Mouse (Mus musculus) ES-Bruce4 (cell line): ENCODE data around the gene Tex14. TPM values are rescaled to one million over a fixed set of nuclear protein-coding genes. Genes with fewer than 3 reads are reported as not detected.
"Not testable (repeated sequence)": the region's sequence is repeated elsewhere in the genome, so short reads cannot be mapped to it uniquely, and the experiment has no call there.

ENCODE experiments used
- H3K27ac ChIP-seq: 2 replicates; pipeline ENCODE4 v1.5.1; 2012; ENCODE audit warnings: low read length, inconsistent platforms; ENCODE audit not compliant: insufficient read depth
- H3K27me3 ChIP-seq: 2 replicates; pipeline ENCODE4 v1.6.1; 2012; ENCODE audit warnings: mild to moderate bottlenecking, low read length, inconsistent platforms; ENCODE audit not compliant: control insufficient read depth, poor library complexity, insufficient read depth, severe bottlenecking
- H3K36me3 ChIP-seq: 2 replicates; pipeline ENCODE4 v1.6.1; 2012; ENCODE audit warnings: inconsistent platforms, mild to moderate bottlenecking, low read length, moderate library complexity; ENCODE audit not compliant: control insufficient read depth, poor library complexity, insufficient read depth, severe bottlenecking
- H3K4me1 ChIP-seq: one replicate; pipeline ENCODE4 v1.8.1; 2011; ENCODE audit warnings: low read length; ENCODE audit not compliant: control insufficient read depth, insufficient read depth
- H3K4me3 ChIP-seq: 2 replicates; pipeline ENCODE4 v1.5.1; 2011; ENCODE audit warnings: low read depth, mild to moderate bottlenecking, low read length
- H3K9ac ChIP-seq: 2 replicates; pipeline ENCODE4 v1.6.1; 2012; ENCODE audit warnings: low read depth, mild to moderate bottlenecking, inconsistent platforms; ENCODE audit not compliant: poor library complexity, severe bottlenecking
- H3K9me3 ChIP-seq: replicated peaks from 2 replicates; pipeline ENCODE4 v1.6.1; 2012; ENCODE audit warnings: mild to moderate bottlenecking, low read length, inconsistent platforms; ENCODE audit not compliant: control insufficient read depth, poor library complexity, insufficient read depth, severe bottlenecking
- CTCF ChIP-seq: IDR thresholded peaks from one replicate; pipeline ENCODE4 v1.8.1; 2011; ENCODE audit warnings: low read depth, low read length
- EP300 ChIP-seq: IDR thresholded peaks from 2 replicates; pipeline ENCODE4 v1.6.1; 2011; ENCODE audit warnings: low read depth, low read length; ENCODE audit not compliant: insufficient read depth
- POLR2A ChIP-seq: IDR thresholded peaks from one replicate; pipeline ENCODE4 v1.8.1; 2011; ENCODE audit warnings: low read length; ENCODE audit not compliant: insufficient read depth
- polyA plus RNA-seq: library from polyadenylated mRNA; stranded (reverse); fragments of >200 nt; gene quantifications from 2 replicates; pipeline ENCODE4 v1.2.4, GENCODE M21; 2011; ENCODE audit warnings: low read depth; ENCODE audit not compliant: missing spikeins, insufficient read depth, insufficient read length

Gene Tex14
- polyA plus RNA-seq, 1 experiment: 15.9 TPM

DNA sequence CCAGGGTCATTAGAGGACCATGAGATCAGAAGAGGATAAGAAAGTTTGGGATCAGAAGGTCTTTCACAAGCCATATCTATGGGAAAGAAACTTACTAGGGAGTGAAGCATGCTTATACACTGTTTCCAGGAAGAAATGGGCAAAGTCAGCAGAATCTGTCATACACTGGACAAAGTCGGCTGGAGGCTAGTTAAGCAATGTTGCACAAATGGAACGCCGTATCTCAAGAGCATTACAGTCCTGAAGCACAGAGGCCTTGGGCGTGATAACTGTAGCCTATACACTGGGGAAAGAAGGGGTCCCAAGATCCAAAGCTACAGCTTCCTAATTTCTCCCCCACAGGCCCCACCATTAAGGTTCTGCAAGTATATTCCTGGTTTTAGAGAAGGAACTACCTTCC, 51.1 kb downstream of the Tex14 start:
- no peaks in the 10 kb centered on the region for H3K36me3 ChIP-seq
- no peak overlapping the region for H3K27ac ChIP-seq
- no peak overlapping the region for H3K9ac ChIP-seq
- no peaks in the 10 kb centered on the region for H3K9me3 ChIP-seq
- H3K4me1 ChIP-seq: peaks cover 2% of the 10 kb centered on the region
- TF ChIP-seq EP300 (no peak), CTCF (no peak), POLR2A (no peak)
- no peaks in the 10 kb centered on the region for H3K27me3 ChIP-seq
- no peak overlapping the region for H3K4me3 ChIP-seq

DNA sequence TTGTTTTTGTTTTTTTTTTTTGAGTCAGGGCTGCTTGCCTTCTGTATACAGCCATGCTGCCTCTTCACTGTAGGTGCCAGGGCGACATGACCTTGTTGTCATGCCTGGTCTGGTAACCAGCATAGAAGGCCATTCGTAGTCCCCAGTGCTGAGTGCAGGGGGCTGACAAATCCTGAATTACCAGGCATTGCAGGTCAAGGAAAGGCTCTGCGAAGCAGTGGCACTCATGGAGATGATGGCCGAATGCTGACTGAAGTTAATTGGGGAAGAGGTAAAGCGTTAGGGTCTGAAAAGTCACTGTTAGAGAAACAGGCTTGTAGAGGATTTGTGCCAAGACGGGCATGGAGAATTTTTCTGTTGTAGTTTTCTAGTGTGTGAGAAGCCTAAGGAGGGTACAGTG, 55.7 kb downstream of the Tex14 start:
- H3K4me1 ChIP-seq: peaks cover 2% of the 10 kb centered on the region
- no peaks in the 10 kb centered on the region for H3K27me3 ChIP-seq
- no peak for TF ChIP-seq EP300
- no peak for TF ChIP-seq CTCF
- TF ChIP-seq POLR2A: no peak
- H3K4me3 ChIP-seq: no peak overlapping the region
- no peak overlapping the region for H3K27ac ChIP-seq
- H3K36me3 ChIP-seq: no peaks in the 10 kb centered on the region
- H3K9me3 ChIP-seq: no peaks in the 10 kb centered on the region
- no peak overlapping the region for H3K9ac ChIP-seq

DNA sequence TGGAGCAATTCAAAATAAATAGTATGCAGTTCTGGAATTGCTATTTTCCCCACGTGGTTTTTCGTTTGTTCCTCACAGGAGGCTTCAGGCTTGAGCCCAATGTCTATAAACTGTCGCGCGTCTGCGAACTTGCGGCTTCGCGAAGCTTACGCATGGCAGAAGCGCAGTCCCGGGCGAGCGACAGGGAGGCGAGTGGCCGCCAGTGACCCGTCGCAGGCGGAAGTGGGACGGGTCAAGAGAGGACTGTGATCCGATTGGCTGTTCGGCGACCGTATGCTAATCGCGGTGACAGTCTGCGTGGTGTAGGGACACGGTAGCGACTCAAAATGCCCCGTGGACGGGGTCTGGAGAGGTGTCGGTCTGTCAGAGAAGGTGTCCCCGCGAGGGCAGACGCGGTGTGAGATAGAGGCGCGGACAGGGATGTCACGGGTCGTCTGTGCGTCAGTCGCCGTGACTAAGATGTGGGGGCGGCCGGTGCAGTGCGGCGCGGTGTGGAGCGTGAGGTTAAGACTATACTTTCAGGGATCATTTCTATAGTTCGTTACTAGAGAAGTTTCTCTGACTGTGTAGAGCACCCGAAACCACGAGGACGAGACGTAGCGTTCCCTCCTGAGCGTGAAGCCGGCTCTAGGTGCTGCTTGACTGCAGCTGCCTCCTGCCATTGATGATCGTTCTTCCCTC, 57.1 kb downstream of the Tex14 start:
- not testable (repeated sequence) for H3K4me3 ChIP-seq, H3K9me3 ChIP-seq, H3K36me3 ChIP-seq, H3K27me3 ChIP-seq, H3K4me1 ChIP-seq
- H3K9ac ChIP-seq: peak overlapping the region; percentile 90
- H3K27ac ChIP-seq: peak overlapping the region; percentile 15; the same call in 1 of the 2 replicates

DNA sequence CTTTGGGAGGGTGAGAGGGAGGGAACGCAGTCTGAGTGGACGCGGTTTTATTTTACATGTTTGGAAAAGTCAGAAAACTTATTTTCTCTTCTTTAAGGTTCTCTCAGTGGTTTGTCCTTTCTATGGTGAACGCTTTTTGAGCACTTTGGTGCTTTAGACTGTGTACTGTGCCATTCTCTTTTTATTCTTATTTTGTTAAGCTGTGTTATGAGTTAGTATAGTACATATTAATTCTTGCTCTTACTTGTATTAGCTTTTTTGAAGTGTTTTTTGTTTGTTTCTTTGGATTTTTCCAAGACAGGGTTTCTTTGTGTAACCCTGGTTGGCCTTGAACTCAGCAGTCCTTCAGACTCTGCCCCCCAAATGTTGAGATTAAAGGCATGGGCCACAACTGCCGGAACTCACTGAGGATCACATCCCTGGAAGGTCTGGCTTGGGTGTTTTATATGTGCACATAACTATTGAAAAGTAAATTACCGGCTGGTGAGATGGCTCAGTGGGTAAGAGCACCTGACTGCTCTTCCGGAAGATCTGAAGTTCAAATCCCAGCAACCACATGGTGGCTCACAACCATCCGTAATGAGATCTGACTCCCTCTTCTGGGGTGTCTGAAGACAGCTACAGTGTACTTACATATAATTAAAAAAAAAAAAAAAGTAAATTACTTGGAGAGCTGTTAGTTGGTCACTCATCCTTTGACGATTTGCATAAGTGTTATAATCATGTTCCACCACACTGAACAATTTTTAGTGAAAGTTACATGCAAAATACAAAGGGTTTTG, 57.8 kb downstream of the Tex14 start:
- H3K27ac ChIP-seq: 0 out of 2 replicates have a peak overlapping the region, but pooled peaks have one; percentile 30
- H3K27me3 ChIP-seq: no peaks in the 10 kb centered on the region
- H3K36me3 ChIP-seq: no peaks in the 10 kb centered on the region
- peak overlapping the region; percentile 5; the same call in 1 of the 2 replicates for H3K9ac ChIP-seq
- no peak for TF ChIP-seq CTCF
- TF ChIP-seq EP300: no peak
- TF ChIP-seq POLR2A: no peak
- no peak overlapping the region for H3K4me3 ChIP-seq
- H3K4me1 ChIP-seq: peaks cover 2% of the 10 kb centered on the region
- no peaks in the 10 kb centered on the region for H3K9me3 ChIP-seq

DNA sequence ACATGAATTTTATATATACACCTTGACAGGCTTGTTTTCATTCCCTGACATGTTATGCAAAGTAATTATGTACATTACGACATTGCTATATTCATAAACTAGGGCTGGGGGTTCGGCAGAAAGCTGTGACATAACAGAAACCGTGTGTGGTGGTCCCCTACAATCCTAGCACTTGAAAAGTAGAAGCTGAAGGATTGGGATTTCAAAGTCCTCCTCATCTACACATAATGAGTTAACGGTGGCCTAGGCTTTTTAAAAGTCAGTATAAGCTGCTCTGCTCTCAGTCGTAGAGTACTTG, 58.3 kb downstream of the Tex14 start:
- Histone ChIP-seq H3K27ac (no peak overlapping the region), H3K36me3 (no peaks in the 10 kb centered on the region), H3K9ac (no peak overlapping the region), H3K27me3 (no peaks in the 10 kb centered on the region), H3K9me3 (no peaks in the 10 kb centered on the region), H3K4me3 (no peak overlapping the region), H3K4me1 (peaks cover 2% of the 10 kb centered on the region)
- TF ChIP-seq CTCF (no peak), POLR2A (no peak), EP300 (no peak)

DNA sequence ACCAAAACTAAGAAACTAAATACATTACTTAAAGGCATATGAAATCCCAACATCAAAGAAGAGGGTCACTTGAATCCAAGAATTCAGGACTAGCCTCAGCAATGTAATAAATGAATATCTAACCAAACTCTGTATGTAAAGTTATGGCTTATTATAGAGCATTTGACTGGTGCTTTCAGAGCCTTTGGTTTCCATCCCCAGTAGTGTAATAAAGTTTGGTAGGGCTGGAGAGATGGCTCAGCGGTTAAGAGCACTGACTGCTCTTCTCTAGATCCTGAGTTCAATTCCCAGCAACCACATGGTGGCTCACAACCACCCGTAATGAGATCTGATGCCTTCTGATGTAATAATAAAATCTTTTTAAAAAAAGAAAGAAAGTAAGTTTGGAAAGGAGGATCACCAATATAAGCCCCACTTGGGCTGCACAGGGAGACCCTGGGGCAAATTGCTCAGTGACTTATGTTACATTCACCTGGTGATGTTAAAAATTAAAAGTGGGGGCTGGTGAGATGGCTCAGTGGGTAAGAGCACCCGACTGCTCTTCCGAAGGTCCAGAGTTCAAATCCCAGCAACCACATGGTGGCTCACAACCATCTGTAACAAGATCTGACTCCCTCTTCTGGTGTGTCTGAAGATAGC, 59.0 kb downstream of the Tex14 start:
- not testable (repeated sequence) for H3K27ac ChIP-seq, H3K9ac ChIP-seq, H3K4me3 ChIP-seq, H3K9me3 ChIP-seq, H3K36me3 ChIP-seq, H3K27me3 ChIP-seq, H3K4me1 ChIP-seq
